Mouse (Mus musculus): ENCODE data around the gene Mov10. TPM values are rescaled to one million over a fixed set of nuclear protein-coding genes. Genes with fewer than 3 reads are reported as not detected.
"Not testable (repeated sequence)": the region's sequence is repeated elsewhere in the genome, so short reads cannot be mapped to it uniquely, and the experiment has no call there.

The Mov10 gene
- polyA plus RNA-seq, 1 experiment from 2014 or later = 47.6 TPM

GRCm38 (mm10) chr3:104758406-104758805 is 60.0 kb downstream of the Mov10 start:
- peak overlapping the region; percentile 48 for H3K4me3 ChIP-seq
- no peak overlapping the region for H3K27ac ChIP-seq (replicated peaks)
- peaks cover 18% of the 10 kb centered on the region for H3K4me1 ChIP-seq
- H3K4me2 ChIP-seq = peak overlapping the region; percentile 79
- H3K27me3 ChIP-seq (replicated peaks) = peaks cover 29% of the 10 kb centered on the region
- H3K9me3 ChIP-seq = no peaks in the 10 kb centered on the region
- no peaks in the 10 kb centered on the region for H3K36me3 ChIP-seq
- ATAC-seq (ENCODE audit: extremely low read depth, insufficient number of reproducible peaks, low FRiP score, low TSS enrichment) = no peak; the same call in 1 of the 2 replicates
- WGBS = 3% methylated on average over 27 of the region's 27 CpGs
- peak overlapping the region; percentile 82 for H3K9ac ChIP-seq

- 11% methylated on average over 24 of the region's 25 CpGs for WGBS
- not testable (repeated sequence) for H3K36me3 ChIP-seq; ATAC-seq (ENCODE audit: extremely low read depth, insufficient number of reproducible peaks, low FRiP score, low TSS enrichment); H3K27me3 ChIP-seq (replicated peaks); H3K4me1 ChIP-seq; H3K9ac ChIP-seq; H3K27ac ChIP-seq (replicated peaks); H3K9me3 ChIP-seq
- Histone ChIP-seq H3K4me2 (peak overlapping the region; percentile 56), H3K4me3 (peak overlapping the region; percentile 24; the same call in 1 of the 2 replicates)
Observed at GRCm38 (mm10) chr3:104752845-104753244, 65.5 kb downstream of the Mov10 start.

Other genes with a start within 250 kb of the Mov10 start
- 65.4 and 70.4 TPM in 2 replicates for gene Slc16a1, start 179.9 kb downstream of the Mov10 start, polyA plus RNA-seq (2015; fragmentation: Nextera tagmentation; extraction: Ambion mirVana)
- 36.6 and 38.7 TPM in 2 replicates for gene Ppm1j, start 37.5 kb downstream of the Mov10 start, polyA plus RNA-seq (2015; fragmentation: Nextera tagmentation; extraction: Ambion mirVana)
- 0.96 and 1.0 TPM in 2 replicates for gene Fam19a3, start 36.7 kb downstream of the Mov10 start, polyA plus RNA-seq (2015; fragmentation: Nextera tagmentation; extraction: Ambion mirVana)
- 192 and 225 TPM in 2 replicates for gene Rhoc, start 30.2 kb downstream of the Mov10 start, polyA plus RNA-seq (2015; fragmentation: Nextera tagmentation; extraction: Ambion mirVana)
- 23.2 and 27.8 TPM in 2 replicates for gene St7l, start 45.4 kb upstream of the Mov10 start, polyA plus RNA-seq (2015; fragmentation: Nextera tagmentation; extraction: Ambion mirVana)
- 158 and 174 TPM in 2 replicates for gene Capza1, start 45.9 kb upstream of the Mov10 start, polyA plus RNA-seq (2015; fragmentation: Nextera tagmentation; extraction: Ambion mirVana)
- gene Wnt2b, start 143.4 kb upstream of the Mov10 start, polyA plus RNA-seq (2015; fragmentation: Nextera tagmentation; extraction: Ambion mirVana) = 1.1 and 1.8 TPM in 2 replicates
- 24.1 and 26.8 TPM in 2 replicates for gene Cttnbp2nl, start 234.6 kb upstream of the Mov10 start, polyA plus RNA-seq (2015; fragmentation: Nextera tagmentation; extraction: Ambion mirVana)
- gene 4930564D02Rik, start 248.3 kb upstream of the Mov10 start, polyA plus RNA-seq (2015; fragmentation: Nextera tagmentation; extraction: Ambion mirVana) = not detected in 2 replicates

Data from heart, embryonic 13.5 days (tissue).